Mouse (Mus musculus): ENCODE results near the gene Fuz. TPM values are rescaled to one million over a fixed set of nuclear protein-coding genes. Genes with fewer than 3 reads are reported as not detected.

The Fuz gene
- polyA plus RNA-seq, 1 experiment from 2014 or later, result 26.4 TPM

- no peak overlapping the region for H3K27ac ChIP-seq (ENCODE audit: low read length)
- WGBS, result 67% methylated on average over 3 of the region's 3 CpGs
- H3K4me1 ChIP-seq (ENCODE audit: control insufficient read depth, insufficient read depth, low read length), result 0 out of 2 replicates have a peak, but pooled peaks cover 2% of the 10 kb centered on the region
- H3K9me3 ChIP-seq (ENCODE audit: control insufficient read depth, low read depth, low read length), result no peaks in the 10 kb centered on the region
- peaks cover 33% of the 10 kb centered on the region for H3K36me3 ChIP-seq (ENCODE audit: control insufficient read depth, insufficient read depth, low read length)
- H3K9ac ChIP-seq (replicated peaks; ENCODE audit: low read depth, low read length), result no peak overlapping the region
- H3K4me2 ChIP-seq (replicated peaks; ENCODE audit: low read depth, low read length), result no peak overlapping the region
- no peak for ATAC-seq (ENCODE audit: insufficient number of reproducible peaks, insufficient read depth, low FRiP score, low read depth)
- H3K27me3 ChIP-seq (ENCODE audit: control insufficient read depth, insufficient read depth, low read length), result no peaks in the 10 kb centered on the region
- H3K4me3 ChIP-seq (ENCODE audit: low read depth, low read length), result no peak overlapping the region
Measured at GRCm38 (mm10) chr7:44918219-44918618, 22.3 kb downstream of the Fuz start.

- no peak for ATAC-seq (ENCODE audit: insufficient number of reproducible peaks, insufficient read depth, low FRiP score, low read depth)
- H3K27me3 ChIP-seq (ENCODE audit: control insufficient read depth, insufficient read depth, low read length), result no peaks in the 10 kb centered on the region
- 0 out of 2 replicates have a peak, but pooled peaks cover 2% of the 10 kb centered on the region for H3K4me1 ChIP-seq (ENCODE audit: control insufficient read depth, insufficient read depth, low read length)
- no peak overlapping the region for H3K9ac ChIP-seq (replicated peaks; ENCODE audit: low read depth, low read length)
- 86% methylated on average over 5 of the region's 5 CpGs for WGBS
- H3K4me3 ChIP-seq (ENCODE audit: low read depth, low read length), result no peak overlapping the region
- no peaks in the 10 kb centered on the region for H3K9me3 ChIP-seq (ENCODE audit: control insufficient read depth, low read depth, low read length)
- H3K36me3 ChIP-seq (ENCODE audit: control insufficient read depth, insufficient read depth, low read length), result peaks cover 34% of the 10 kb centered on the region
- no peak overlapping the region for H3K4me2 ChIP-seq (replicated peaks; ENCODE audit: low read depth, low read length)
- H3K27ac ChIP-seq (ENCODE audit: low read length), result no peak overlapping the region
Measured at GRCm38 (mm10) chr7:44919127-44919526, 23.2 kb downstream of the Fuz start.

GRCm38 (mm10) chr7:44922530-44922929, 26.7 kb downstream of the Fuz start:
- Histone ChIP-seq H3K4me3 (ENCODE audit: low read depth, low read length) (no peak overlapping the region), H3K36me3 (ENCODE audit: control insufficient read depth, insufficient read depth, low read length) (peaks cover 21% of the 10 kb centered on the region; the same call in 1 of the 2 replicates), H3K27me3 (ENCODE audit: control insufficient read depth, insufficient read depth, low read length) (no peaks in the 10 kb centered on the region), H3K27ac (ENCODE audit: low read length) (no peak overlapping the region), H3K4me1 (ENCODE audit: control insufficient read depth, insufficient read depth, low read length) (0 out of 2 replicates have a peak, but pooled peaks cover 2% of the 10 kb centered on the region), H3K4me2 (replicated peaks; ENCODE audit: low read depth, low read length) (no peak overlapping the region), H3K9ac (replicated peaks; ENCODE audit: low read depth, low read length) (no peak overlapping the region), H3K9me3 (ENCODE audit: control insufficient read depth, low read depth, low read length) (no peaks in the 10 kb centered on the region)
- no peak for ATAC-seq (ENCODE audit: insufficient number of reproducible peaks, insufficient read depth, low FRiP score, low read depth)

- Histone ChIP-seq H3K4me1 (ENCODE audit: control insufficient read depth, insufficient read depth, low read length) (peaks cover 13% of the 10 kb centered on the region), H3K36me3 (ENCODE audit: control insufficient read depth, insufficient read depth, low read length) (peaks cover 16% of the 10 kb centered on the region; the same call in 1 of the 2 replicates), H3K4me3 (ENCODE audit: low read depth, low read length) (no peak overlapping the region), H3K4me2 (replicated peaks; ENCODE audit: low read depth, low read length) (no peak overlapping the region), H3K9ac (replicated peaks; ENCODE audit: low read depth, low read length) (no peak overlapping the region), H3K27me3 (ENCODE audit: control insufficient read depth, insufficient read depth, low read length) (no peaks in the 10 kb centered on the region), H3K27ac (ENCODE audit: low read length) (no peak overlapping the region), H3K9me3 (ENCODE audit: control insufficient read depth, low read depth, low read length) (no peaks in the 10 kb centered on the region)
- no peak for ATAC-seq (ENCODE audit: insufficient number of reproducible peaks, insufficient read depth, low FRiP score, low read depth)
- 83% methylated on average over 3 of the region's 3 CpGs for WGBS
Measured at GRCm38 (mm10) chr7:44925468-44925867, 29.6 kb downstream of the Fuz start.

- Histone ChIP-seq H3K4me1 (ENCODE audit: control insufficient read depth, insufficient read depth, low read length) (peaks cover 15% of the 10 kb centered on the region), H3K27ac (ENCODE audit: low read length) (no peak overlapping the region), H3K9ac (replicated peaks; ENCODE audit: low read depth, low read length) (peak overlapping the region; percentile 90), H3K36me3 (ENCODE audit: control insufficient read depth, insufficient read depth, low read length) (peaks cover 4% of the 10 kb centered on the region; the same call in 1 of the 2 replicates), H3K27me3 (ENCODE audit: control insufficient read depth, insufficient read depth, low read length) (no peaks in the 10 kb centered on the region), H3K4me3 (ENCODE audit: low read depth, low read length) (peak overlapping the region; percentile 96), H3K4me2 (replicated peaks; ENCODE audit: low read depth, low read length) (peak overlapping the region; percentile 64), H3K9me3 (ENCODE audit: control insufficient read depth, low read depth, low read length) (no peaks in the 10 kb centered on the region)
- 0% methylated on average over 1 of the region's 1 CpGs for WGBS
- ATAC-seq (ENCODE audit: insufficient number of reproducible peaks, insufficient read depth, low FRiP score, low read depth), result no peak
Measured at GRCm38 (mm10) chr7:44928570-44928969, 32.7 kb downstream of the Fuz start.

GRCm38 (mm10) chr7:44929204-44930151, 33.6 kb downstream of the Fuz start, which contains the start of gene Ap2a1:
Ap2a1 (minus strand) TSS chr7:44929496.
- peak; percentile 98 for ATAC-seq (ENCODE audit: insufficient number of reproducible peaks, insufficient read depth, low FRiP score, low read depth)
- no peaks in the 10 kb centered on the region for H3K27me3 ChIP-seq (ENCODE audit: control insufficient read depth, insufficient read depth, low read length)
- no peaks in the 10 kb centered on the region; the same call in 1 of the 2 replicates for H3K36me3 ChIP-seq (ENCODE audit: control insufficient read depth, insufficient read depth, low read length)
- H3K4me3 ChIP-seq (ENCODE audit: low read depth, low read length), result peak within 1 kb of the TSS; percentile 96
- no peaks in the 10 kb centered on the region for H3K9me3 ChIP-seq (ENCODE audit: control insufficient read depth, low read depth, low read length)
- H3K4me1 ChIP-seq (ENCODE audit: control insufficient read depth, insufficient read depth, low read length), result peaks cover 15% of the 10 kb centered on the region
- WGBS, result under 1% methylated on average over 84 of the region's 84 CpGs
- H3K4me2 ChIP-seq (replicated peaks; ENCODE audit: low read depth, low read length), result peak within 1 kb of the TSS; percentile 64
- H3K27ac ChIP-seq (ENCODE audit: low read length), result peak within 1 kb of the TSS; percentile 91
- peak within 1 kb of the TSS; percentile 90 for H3K9ac ChIP-seq (replicated peaks; ENCODE audit: low read depth, low read length)

- H3K4me1 ChIP-seq (ENCODE audit: control insufficient read depth, insufficient read depth, low read length), result no peaks in the 10 kb centered on the region
- H3K9me3 ChIP-seq (ENCODE audit: control insufficient read depth, low read depth, low read length), result peaks cover 5% of the 10 kb centered on the region; the same call in 1 of the 2 replicates
- no peak for ATAC-seq (ENCODE audit: insufficient number of reproducible peaks, insufficient read depth, low FRiP score, low read depth)
- H3K4me3 ChIP-seq (ENCODE audit: low read depth, low read length), result no peak overlapping the region
- no peaks in the 10 kb centered on the region for H3K36me3 ChIP-seq (ENCODE audit: control insufficient read depth, insufficient read depth, low read length)
- H3K4me2 ChIP-seq (replicated peaks; ENCODE audit: low read depth, low read length), result no peak overlapping the region
- no peak overlapping the region for H3K27ac ChIP-seq (ENCODE audit: low read length)
- no peak overlapping the region for H3K9ac ChIP-seq (replicated peaks; ENCODE audit: low read depth, low read length)
- 88% methylated on average over 4 of the region's 4 CpGs for WGBS
- no peaks in the 10 kb centered on the region for H3K27me3 ChIP-seq (ENCODE audit: control insufficient read depth, insufficient read depth, low read length)
Measured at GRCm38 (mm10) chr7:44938680-44939079, 42.8 kb downstream of the Fuz start.

- no peak for ATAC-seq (ENCODE audit: insufficient number of reproducible peaks, insufficient read depth, low FRiP score, low read depth)
- Histone ChIP-seq H3K4me2 (replicated peaks; ENCODE audit: low read depth, low read length) (no peak within 1 kb of the TSS), H3K4me3 (ENCODE audit: low read depth, low read length) (no peak within 1 kb of the TSS), H3K27ac (ENCODE audit: low read length) (no peak within 1 kb of the TSS), H3K27me3 (ENCODE audit: control insufficient read depth, insufficient read depth, low read length) (no peaks in the 10 kb centered on the region), H3K36me3 (ENCODE audit: control insufficient read depth, insufficient read depth, low read length) (no peaks in the 10 kb centered on the region), H3K9ac (replicated peaks; ENCODE audit: low read depth, low read length) (no peak within 1 kb of the TSS), H3K4me1 (ENCODE audit: control insufficient read depth, insufficient read depth, low read length) (no peaks in the 10 kb centered on the region), H3K9me3 (ENCODE audit: control insufficient read depth, low read depth, low read length) (no peaks in the 10 kb centered on the region)
- whole genome bisulfite sequencing, result 78% methylated on average over 7 of the region's 7 CpGs
Measured at GRCm38 (mm10) chr7:44942904-44943303, 47.0 kb downstream of the Fuz start, which contains the start of gene Tsks. Tsks (plus strand) TSS chr7:44943204.

Measured in stomach, embryonic 14.5 days (tissue).